Mouse (Mus musculus): ENCODE measurements around the gene Gkn1. TPM values are rescaled to one million over a fixed set of nuclear protein-coding genes. Genes with fewer than 3 reads are reported as not detected.
A peak's percentile ranks its signal among the peaks of the same experiment; 100 is the strongest.

The Gkn1 gene
- polyA plus RNA-seq, 1 experiment, result 0.48 TPM

- no peaks in the 10 kb centered on the region for H3K36me3 ChIP-seq (ENCODE audit: control insufficient read depth, insufficient read depth, low read length)
- DNase-seq, result peak; percentile 50
- no peak overlapping the region for H3K4me3 ChIP-seq (ENCODE audit: insufficient read depth, low read depth, low read length)
- H3K27me3 ChIP-seq (replicated peaks; ENCODE audit: control insufficient read depth, insufficient read depth, low read length), result no peaks in the 10 kb centered on the region
- no peak overlapping the region for H3K27ac ChIP-seq (ENCODE audit: insufficient read depth, low read depth, low read length)
- TF ChIP-seq CTCF (conservative IDR thresholded peaks at IDR 0.05; ENCODE audit: insufficient read depth, insufficient read length, low read depth, low read length) (peak; percentile 54), POLR2A (IDR thresholded peaks at IDR 0.05; ENCODE audit: low read depth, low read length) (no peak)
- no peaks in the 10 kb centered on the region for H3K4me1 ChIP-seq (ENCODE audit: control insufficient read depth, insufficient read depth, low read length)
- 74% methylated on average over 2 of the region's 2 CpGs for WGBS
Measured at GRCm38 (mm10) chr6:87323381-87323780, 27.4 kb downstream of the Gkn1 start.

DNA sequence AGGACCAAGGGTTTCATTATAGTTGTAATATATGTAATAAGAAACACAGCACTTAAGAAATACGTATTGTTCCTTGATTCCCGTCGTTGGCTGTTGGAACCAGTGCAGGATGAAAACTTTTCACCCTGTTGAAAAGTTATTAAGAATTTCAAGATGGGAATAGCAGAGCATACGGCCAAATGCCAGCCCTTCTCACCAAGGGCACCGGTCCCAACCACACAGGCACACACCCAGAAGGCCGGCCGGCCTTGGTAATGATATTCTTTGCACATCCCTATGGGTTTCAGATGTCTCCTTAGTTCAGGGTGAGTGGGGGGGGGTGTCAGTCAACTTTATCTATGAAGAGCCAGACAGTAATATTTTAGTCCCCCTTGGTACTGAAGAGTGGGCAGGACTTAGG lies 32.1 kb downstream of the Gkn1 start:
- Histone ChIP-seq H3K27ac (ENCODE audit: insufficient read depth, low read depth, low read length) (no peak overlapping the region), H3K4me1 (ENCODE audit: control insufficient read depth, insufficient read depth, low read length) (no peaks in the 10 kb centered on the region), H3K36me3 (ENCODE audit: control insufficient read depth, insufficient read depth, low read length) (no peaks in the 10 kb centered on the region), H3K27me3 (replicated peaks; ENCODE audit: control insufficient read depth, insufficient read depth, low read length) (no peaks in the 10 kb centered on the region), H3K4me3 (ENCODE audit: insufficient read depth, low read depth, low read length) (no peak overlapping the region)
- DNase-seq, result no peak
- no peak for TF ChIP-seq POLR2A (IDR thresholded peaks at IDR 0.05; ENCODE audit: low read depth, low read length)
- no peak for TF ChIP-seq CTCF (conservative IDR thresholded peaks at IDR 0.05; ENCODE audit: insufficient read depth, insufficient read length, low read depth, low read length)
- WGBS, result 94% methylated on average over 7 of the region's 7 CpGs

GRCm38 (mm10) chr6:87316966-87317365 lies 33.8 kb downstream of the Gkn1 start:
- Histone ChIP-seq H3K27me3 (replicated peaks; ENCODE audit: control insufficient read depth, insufficient read depth, low read length) (no peaks in the 10 kb centered on the region), H3K27ac (ENCODE audit: insufficient read depth, low read depth, low read length) (no peak overlapping the region), H3K4me3 (ENCODE audit: insufficient read depth, low read depth, low read length) (no peak overlapping the region), H3K4me1 (ENCODE audit: control insufficient read depth, insufficient read depth, low read length) (no peaks in the 10 kb centered on the region), H3K36me3 (ENCODE audit: control insufficient read depth, insufficient read depth, low read length) (no peaks in the 10 kb centered on the region)
- peak; percentile 47 for DNase-seq
- TF ChIP-seq POLR2A (IDR thresholded peaks at IDR 0.05; ENCODE audit: low read depth, low read length) (no peak), CTCF (conservative IDR thresholded peaks at IDR 0.05; ENCODE audit: insufficient read depth, insufficient read length, low read depth, low read length) (no peak)
- WGBS, result 73% methylated on average over 8 of the region's 8 CpGs

DNA sequence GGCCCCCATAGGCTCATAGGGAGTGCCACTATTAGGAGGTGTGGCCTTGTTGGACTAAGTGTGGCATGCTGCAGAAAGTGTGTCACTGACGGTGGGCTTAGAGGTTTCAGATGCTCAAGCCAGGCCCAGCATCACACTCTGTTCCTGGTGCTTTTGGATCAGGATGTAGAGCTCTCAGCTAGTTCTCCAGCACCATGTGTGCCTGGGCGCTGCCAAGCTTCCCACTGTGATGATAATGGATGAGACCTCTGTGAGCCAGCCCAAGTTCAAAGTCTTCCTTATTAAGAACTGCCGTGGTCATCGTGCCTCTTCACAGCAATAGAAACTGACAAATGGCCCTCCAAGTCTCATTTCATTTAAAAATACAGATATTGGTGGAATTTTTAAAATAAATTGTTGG lies 38.0 kb downstream of the Gkn1 start:
- H3K27ac ChIP-seq (ENCODE audit: insufficient read depth, low read depth, low read length), result no peak overlapping the region
- no peak for DNase-seq
- H3K4me1 ChIP-seq (ENCODE audit: control insufficient read depth, insufficient read depth, low read length), result no peaks in the 10 kb centered on the region
- no peak overlapping the region for H3K4me3 ChIP-seq (ENCODE audit: insufficient read depth, low read depth, low read length)
- no peaks in the 10 kb centered on the region for H3K27me3 ChIP-seq (replicated peaks; ENCODE audit: control insufficient read depth, insufficient read depth, low read length)
- no peak for TF ChIP-seq CTCF (conservative IDR thresholded peaks at IDR 0.05; ENCODE audit: insufficient read depth, insufficient read length, low read depth, low read length)
- TF ChIP-seq POLR2A (IDR thresholded peaks at IDR 0.05; ENCODE audit: low read depth, low read length), result no peak
- no peaks in the 10 kb centered on the region for H3K36me3 ChIP-seq (ENCODE audit: control insufficient read depth, insufficient read depth, low read length)
- 80% methylated on average over 4 of the region's 4 CpGs for WGBS

DNA sequence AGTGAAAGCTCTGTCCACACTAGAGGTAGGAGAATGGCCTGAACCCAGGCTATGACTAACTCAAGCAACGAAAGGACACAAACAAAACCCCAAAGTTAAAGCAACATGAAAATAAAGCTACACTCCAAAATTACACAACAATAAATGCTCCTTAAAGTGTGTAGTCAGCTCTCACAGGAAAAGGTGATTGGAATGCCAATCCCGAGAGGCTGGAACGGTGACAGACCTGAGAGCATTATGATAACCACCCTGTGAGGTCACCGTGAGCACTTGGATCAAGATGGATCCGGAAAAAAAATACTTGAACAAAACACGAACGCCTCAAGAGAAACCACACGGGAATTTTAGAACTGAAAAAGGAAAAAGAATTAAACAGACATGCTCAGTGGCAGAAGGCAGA lies 46.3 kb downstream of the Gkn1 start:
- Histone ChIP-seq H3K4me3 (ENCODE audit: insufficient read depth, low read depth, low read length) (no peak overlapping the region), H3K27ac (ENCODE audit: insufficient read depth, low read depth, low read length) (no peak overlapping the region), H3K4me1 (ENCODE audit: control insufficient read depth, insufficient read depth, low read length) (no peaks in the 10 kb centered on the region), H3K36me3 (ENCODE audit: control insufficient read depth, insufficient read depth, low read length) (no peaks in the 10 kb centered on the region), H3K27me3 (replicated peaks; ENCODE audit: control insufficient read depth, insufficient read depth, low read length) (no peaks in the 10 kb centered on the region)
- no peak for TF ChIP-seq POLR2A (IDR thresholded peaks at IDR 0.05; ENCODE audit: low read depth, low read length)
- no peak for TF ChIP-seq CTCF (conservative IDR thresholded peaks at IDR 0.05; ENCODE audit: insufficient read depth, insufficient read length, low read depth, low read length)
- DNase-seq, result no peak
- WGBS, result 85% methylated on average over 8 of the region's 8 CpGs

DNA sequence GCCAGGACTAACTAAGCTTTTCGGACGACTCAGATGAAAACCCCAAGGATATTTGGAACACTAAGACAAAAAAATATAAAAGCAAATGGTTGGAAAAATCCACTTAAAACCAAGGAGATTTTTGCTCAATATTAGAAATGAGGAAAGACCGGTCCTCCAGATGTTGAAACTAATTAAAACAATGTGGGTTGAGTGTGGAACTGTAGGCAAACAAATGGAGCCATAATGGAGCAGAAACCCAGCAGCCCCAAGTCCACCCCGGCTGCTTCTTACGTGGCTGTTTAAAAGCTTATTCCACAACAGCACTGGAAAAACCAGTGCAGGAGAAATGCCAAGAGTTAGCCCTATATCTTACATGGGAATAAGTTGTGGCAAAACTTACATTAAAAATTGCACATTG lies 48.0 kb downstream of the Gkn1 start:
- Histone ChIP-seq H3K27me3 (replicated peaks; ENCODE audit: control insufficient read depth, insufficient read depth, low read length) (no peaks in the 10 kb centered on the region), H3K36me3 (ENCODE audit: control insufficient read depth, insufficient read depth, low read length) (no peaks in the 10 kb centered on the region), H3K4me3 (ENCODE audit: insufficient read depth, low read depth, low read length) (no peak overlapping the region), H3K27ac (ENCODE audit: insufficient read depth, low read depth, low read length) (no peak overlapping the region), H3K4me1 (ENCODE audit: control insufficient read depth, insufficient read depth, low read length) (no peaks in the 10 kb centered on the region)
- 88% methylated on average over 5 of the region's 5 CpGs for WGBS
- no peak for DNase-seq
- TF ChIP-seq CTCF (conservative IDR thresholded peaks at IDR 0.05; ENCODE audit: insufficient read depth, insufficient read length, low read depth, low read length) (no peak), POLR2A (IDR thresholded peaks at IDR 0.05; ENCODE audit: low read depth, low read length) (no peak)

GRCm38 (mm10) chr6:87301991-87302390 lies 48.8 kb downstream of the Gkn1 start:
- Histone ChIP-seq H3K4me3 (ENCODE audit: insufficient read depth, low read depth, low read length) (no peak overlapping the region), H3K27ac (ENCODE audit: insufficient read depth, low read depth, low read length) (no peak overlapping the region), H3K4me1 (ENCODE audit: control insufficient read depth, insufficient read depth, low read length) (no peaks in the 10 kb centered on the region), H3K27me3 (replicated peaks; ENCODE audit: control insufficient read depth, insufficient read depth, low read length) (no peaks in the 10 kb centered on the region), H3K36me3 (ENCODE audit: control insufficient read depth, insufficient read depth, low read length) (no peaks in the 10 kb centered on the region)
- TF ChIP-seq POLR2A (IDR thresholded peaks at IDR 0.05; ENCODE audit: low read depth, low read length), result no peak
- TF ChIP-seq CTCF (conservative IDR thresholded peaks at IDR 0.05; ENCODE audit: insufficient read depth, insufficient read length, low read depth, low read length), result no peak
- DNase-seq, result no peak
- WGBS, result 53% methylated on average over 4 of the region's 4 CpGs

Other genes starting within 250 kb of the Gkn1 start
- 0.09 TPM in 1 of 2 replicates, not detected in the other for gene D6Ertd527e, start 246.2 kb downstream of the Gkn1 start, polyA plus RNA-seq (2012; rRNA removed)
- 2.0 and 2.5 TPM in 2 replicates for gene Antxr1, start 15.1 kb downstream of the Gkn1 start, polyA plus RNA-seq (2012; rRNA removed)
- not detected in 2 replicates for gene Gkn2, start 22.4 kb upstream of the Gkn1 start, polyA plus RNA-seq (2012; rRNA removed)
- gene Gkn3, start 38.0 kb upstream of the Gkn1 start, polyA plus RNA-seq (2012; rRNA removed), result 0.58 and 1.5 TPM in 2 replicates
- not detected in 2 replicates for gene Bmp10, start 78.1 kb upstream of the Gkn1 start, polyA plus RNA-seq (2012; rRNA removed)
- gene Arhgap25, start 182.3 kb upstream of the Gkn1 start, polyA plus RNA-seq (2012; rRNA removed), result 0.68 and 1.5 TPM in 2 replicates
- gene Prokr1, start 239.8 kb upstream of the Gkn1 start, polyA plus RNA-seq (2012; rRNA removed), result 0.19 and 0.22 TPM in 2 replicates